Mouse (Mus musculus) intestine, embryonic 16.5 days (tissue): Measurements from ENCODE around the gene Prkacb. TPM values are rescaled to one million over a fixed set of nuclear protein-coding genes. Genes with fewer than 3 reads are reported as not detected.

Source experiments
- ATAC-seq: fragments of 200-750 bp; cut with Nextera tagmentation; 2 replicates; pipeline ENCODE4 v1.8.0; 2017; ENCODE audit warnings: moderate TSS enrichment, moderate library complexity
- H3K27ac ChIP-seq: fragments of 300-500 bp; sonication (generic); 2 replicates; pipeline ENCODE4 v1.5.1; 2014; ENCODE audit warnings: mild to moderate bottlenecking, low read length
- H3K27me3 ChIP-seq: fragments of 300-500 bp; sonication (generic); replicated peaks from 2 replicates; pipeline ENCODE4 v1.6.1; 2014; ENCODE audit warnings: low read length, control low read depth, mixed read lengths; ENCODE audit not compliant: control insufficient read depth, insufficient read depth
- H3K36me3 ChIP-seq: fragments of 300-500 bp; sonication (generic); 2 replicates; pipeline ENCODE4 v1.6.1; 2014; ENCODE audit warnings: low read length, control low read depth; ENCODE audit not compliant: control insufficient read depth, insufficient read depth
- H3K4me1 ChIP-seq: fragments of 300-500 bp; sonication (generic); 2 replicates; pipeline ENCODE4 v1.6.1; 2014; ENCODE audit warnings: low read length, control low read depth, mixed read lengths; ENCODE audit not compliant: control insufficient read depth, insufficient read depth
- H3K4me2 ChIP-seq: fragments of 300-500 bp; sonication (generic); 2 replicates; pipeline ENCODE4 v1.6.1; 2014; ENCODE audit warnings: low read depth, low read length, control low read depth
- H3K4me3 ChIP-seq: fragments of 300-500 bp; sonication (generic); 2 replicates; pipeline ENCODE4 v1.5.1; 2014; ENCODE audit warnings: mild to moderate bottlenecking, low read length
- H3K9ac ChIP-seq: fragments of 300-500 bp; sonication (generic); 2 replicates; pipeline ENCODE4 v1.6.1; 2014; ENCODE audit warnings: low read depth, low read length
- H3K9me3 ChIP-seq: fragments of 300-500 bp; sonication (generic); 2 replicates; pipeline ENCODE4 v1.6.1; 2016; ENCODE audit warnings: low read length, control low read depth; ENCODE audit not compliant: control insufficient read depth
- WGBS: fragments of 180-500 bp; shearing (Covaris S2); extraction: QIAGEN DNeasy Blood & Tissue Kit; methylation state at CpG from one replicate; pipeline ENCODE4 v1.1.7; 2014; 5-methylcytosine and 5-hydroxymethylcytosine counted together
- polyA plus RNA-seq: library from polyadenylated mRNA; unstranded; fragments of >200 nt; fragmentation: Nextera tagmentation; extraction: Ambion mirVana; gene quantifications from 2 replicates; pipeline ENCODE4 v1.2.1, GENCODE M21; 2015

The Prkacb gene
- polyA plus RNA-seq, 1 experiment from 2014 or later, result 34.4 TPM

DNA sequence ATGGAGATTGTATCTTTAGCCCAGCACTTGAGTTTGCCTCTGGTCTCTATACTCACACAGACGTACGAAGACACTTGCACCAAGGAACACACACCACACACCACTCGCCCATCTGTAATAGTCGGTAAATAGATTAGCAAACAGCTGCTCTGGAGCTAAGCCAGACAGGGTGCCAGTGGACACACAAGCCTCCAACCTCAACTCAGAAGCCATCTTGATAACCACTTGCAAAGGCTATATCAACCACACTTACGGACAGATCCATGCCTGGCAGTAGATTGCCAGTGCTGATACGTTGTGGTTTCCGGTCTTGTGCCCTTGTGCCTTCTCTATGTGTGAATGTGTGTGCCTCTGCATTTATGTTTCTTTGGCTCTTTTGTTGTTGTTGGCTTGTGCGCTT is 126.4 kb downstream of the Prkacb start:
- H3K36me3 ChIP-seq, result no peaks in the 10 kb centered on the region
- peaks cover 9% of the 10 kb centered on the region for H3K4me1 ChIP-seq
- H3K4me3 ChIP-seq, result no peak overlapping the region
- H3K27me3 ChIP-seq, result no peaks in the 10 kb centered on the region
- H3K27ac ChIP-seq, result no peak overlapping the region
- H3K9me3 ChIP-seq, result no peaks in the 10 kb centered on the region
- ATAC-seq, result no peak
- no peak overlapping the region for H3K4me2 ChIP-seq
- 86% methylated on average over 8 of the region's 8 CpGs for WGBS
- no peak overlapping the region for H3K9ac ChIP-seq

DNA sequence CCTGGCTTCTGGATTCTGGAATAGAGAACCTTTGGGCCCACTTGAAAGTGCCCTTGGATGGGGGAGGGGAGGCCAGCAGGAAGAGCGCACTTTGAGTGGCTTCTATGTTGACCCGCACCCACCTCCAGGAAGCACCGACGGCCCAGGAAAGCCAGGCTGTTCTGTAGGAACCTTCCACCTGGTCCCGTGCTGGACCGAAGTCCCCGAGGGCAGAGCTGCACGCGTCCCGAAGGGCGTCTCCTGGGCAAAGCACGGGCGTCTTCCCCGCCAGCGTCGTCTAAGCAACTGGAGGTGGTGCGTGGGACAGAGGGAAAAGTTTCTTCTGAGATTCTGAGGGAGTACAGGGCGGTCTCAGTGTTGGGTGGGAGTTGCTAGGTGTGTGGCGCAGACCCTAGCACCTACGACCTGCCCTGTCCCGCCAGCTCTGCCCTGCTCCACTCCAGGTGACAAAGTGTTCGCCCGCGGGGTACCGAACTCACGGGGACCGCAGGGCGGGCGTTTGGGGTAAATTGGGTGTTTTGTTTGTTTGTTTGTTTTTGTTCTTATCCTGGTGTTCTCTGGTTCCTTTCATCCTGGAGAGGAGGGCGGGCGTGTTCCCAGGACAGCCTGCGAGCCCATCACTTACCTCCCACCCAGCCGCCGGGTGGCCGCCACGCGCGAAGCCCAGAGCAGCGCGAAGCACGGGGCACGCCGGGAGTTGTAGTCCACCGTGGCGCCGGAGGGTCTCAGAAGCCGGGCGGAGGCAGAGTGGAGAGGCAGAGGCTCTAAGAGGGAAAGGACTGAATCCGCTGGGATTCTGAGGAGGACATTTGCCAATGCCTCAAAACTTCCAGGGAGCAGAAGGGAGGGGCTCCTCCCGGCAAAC is 127.7 kb downstream of the Prkacb start, which contains the start of gene Samd13:
TSS of gene Samd13 (minus strand) at position 782 of the 865 bp plus-strand sequence.
- ATAC-seq, result peak; percentile 86
- Histone ChIP-seq H3K4me1 (peaks cover 9% of the 10 kb centered on the region), H3K27ac (no peak within 1 kb of the TSS)

DNA sequence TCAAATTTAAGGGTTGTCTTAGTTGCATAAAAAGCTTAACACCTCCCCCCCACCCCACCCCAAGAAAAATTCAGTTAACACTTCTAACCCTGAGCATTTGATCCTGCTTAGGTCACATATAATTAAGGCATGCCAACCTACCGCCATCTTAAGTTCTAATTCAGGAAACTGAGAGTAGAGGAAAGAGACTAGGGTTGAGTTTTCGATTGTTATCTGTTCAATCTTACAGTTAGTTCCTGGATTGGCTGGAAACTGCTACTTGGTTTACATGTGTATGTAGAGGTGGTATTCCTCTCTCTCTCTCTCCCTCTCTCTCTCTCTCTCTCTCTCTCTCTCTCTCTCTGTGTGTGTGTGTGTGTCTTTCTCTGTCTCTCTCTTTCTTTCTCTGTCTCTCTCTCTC is 129.7 kb downstream of the Prkacb start:
- 78% methylated on average over 2 of the region's 2 CpGs for WGBS
- no peak overlapping the region for H3K4me3 ChIP-seq
- H3K9me3 ChIP-seq, result no peaks in the 10 kb centered on the region
- H3K4me2 ChIP-seq, result no peak overlapping the region
- H3K27ac ChIP-seq, result no peak overlapping the region
- H3K27me3 ChIP-seq, result no peaks in the 10 kb centered on the region
- no peak for ATAC-seq
- peaks cover 9% of the 10 kb centered on the region for H3K4me1 ChIP-seq
- no peak overlapping the region for H3K9ac ChIP-seq
- H3K36me3 ChIP-seq, result no peaks in the 10 kb centered on the region

More for the DNA sequence above, 127.7 kb downstream of the Prkacb start, which contains the start of gene Samd13:
- Histone ChIP-seq H3K9me3 (no peaks in the 10 kb centered on the region), H3K4me3 (peak within 1 kb of the TSS; percentile 56), H3K9ac (peak within 1 kb of the TSS; percentile 72), H3K36me3 (no peaks in the 10 kb centered on the region), H3K4me2 (peak within 1 kb of the TSS; percentile 94), H3K27me3 (no peaks in the 10 kb centered on the region)
- WGBS, result 1% methylated on average over 50 of the region's 50 CpGs

DNA sequence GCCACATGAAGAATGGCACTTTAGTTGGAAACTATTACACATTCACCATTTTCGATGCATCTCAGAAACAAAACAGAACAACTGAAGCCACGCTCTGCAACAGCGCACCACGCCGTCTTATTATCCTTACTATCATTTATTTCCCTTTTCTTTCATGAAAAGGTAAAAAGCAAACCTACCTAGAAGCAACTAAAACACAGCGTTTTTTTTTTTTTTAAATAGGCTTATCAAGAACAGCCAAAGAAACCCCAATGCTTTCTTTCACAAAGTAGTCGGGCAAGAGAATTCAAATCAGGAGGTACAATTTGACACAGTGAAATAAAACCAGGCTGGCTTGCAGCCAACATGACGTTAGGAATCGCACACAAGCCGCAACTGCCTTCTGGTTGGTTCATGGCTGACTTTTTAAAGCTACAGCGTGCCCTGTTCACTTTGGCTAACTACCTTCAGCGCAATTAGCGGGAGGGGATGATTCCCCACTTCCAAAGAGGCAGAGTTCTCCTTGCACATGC is 130.6 kb downstream of the Prkacb start:
- no peaks in the 10 kb centered on the region for H3K36me3 ChIP-seq
- H3K4me2 ChIP-seq, result peak overlapping the region; percentile 62
- H3K9ac ChIP-seq, result peak overlapping the region; percentile 31
- no peaks in the 10 kb centered on the region for H3K9me3 ChIP-seq
- 33% methylated on average over 13 of the region's 13 CpGs for WGBS
- peak overlapping the region; percentile 33 for H3K4me3 ChIP-seq
- no peaks in the 10 kb centered on the region for H3K27me3 ChIP-seq
- peak; percentile 42; the same call in 1 of the 2 replicates for ATAC-seq
- peaks cover 9% of the 10 kb centered on the region for H3K4me1 ChIP-seq
- no peak overlapping the region for H3K27ac ChIP-seq

DNA sequence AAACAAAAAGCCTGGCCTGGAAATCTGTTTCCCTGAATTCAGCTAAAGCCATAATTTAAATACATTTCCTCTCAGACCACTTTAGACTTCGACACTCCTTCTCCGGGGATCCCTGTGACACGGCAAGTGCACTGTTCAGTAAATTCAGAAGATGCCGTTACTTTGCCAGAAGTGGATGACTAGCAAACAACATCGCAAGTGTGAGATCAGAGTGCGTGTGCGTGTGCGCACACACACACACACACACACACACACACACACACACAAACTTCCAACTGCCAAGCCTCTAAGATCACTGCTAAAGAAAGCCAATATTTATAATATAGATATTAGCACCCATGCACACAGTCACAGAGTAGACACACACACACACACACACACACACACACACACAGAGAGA is 131.1 kb downstream of the Prkacb start:
- H3K9ac ChIP-seq, result no peak overlapping the region; the same call in 1 of the 2 replicates
- H3K4me1 ChIP-seq, result peaks cover 9% of the 10 kb centered on the region
- H3K36me3 ChIP-seq, result no peaks in the 10 kb centered on the region
- WGBS, result 61% methylated on average over 8 of the region's 8 CpGs
- H3K9me3 ChIP-seq, result no peaks in the 10 kb centered on the region
- peak overlapping the region; percentile 62; the same call in 1 of the 2 replicates for H3K4me2 ChIP-seq
- H3K27ac ChIP-seq, result no peak overlapping the region
- no peak overlapping the region for H3K4me3 ChIP-seq
- no peaks in the 10 kb centered on the region for H3K27me3 ChIP-seq
- no peak for ATAC-seq

DNA sequence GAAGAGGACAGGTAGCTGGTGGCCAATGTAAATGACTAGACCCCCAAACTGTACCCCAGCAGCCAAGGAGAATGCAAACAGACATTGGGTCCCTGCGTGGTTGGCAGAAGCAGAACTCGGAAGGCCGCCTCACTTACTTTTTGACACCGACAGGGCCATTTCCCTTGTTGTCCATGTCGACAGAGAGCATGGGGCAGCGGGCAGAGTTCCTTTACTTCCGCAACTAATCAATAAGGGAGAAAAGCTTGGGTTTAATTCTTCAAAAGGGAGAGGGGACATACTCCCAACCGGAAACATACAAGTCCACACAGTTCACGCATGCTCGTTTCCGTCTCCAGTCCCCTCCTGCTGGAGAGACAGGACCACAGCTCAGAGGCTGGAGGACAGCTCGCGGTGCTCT is 132.2 kb downstream of the Prkacb start:
- ATAC-seq, result no peak
- WGBS, result 90% methylated on average over 13 of the region's 13 CpGs
- H3K4me1 ChIP-seq, result peaks cover 9% of the 10 kb centered on the region
- no peaks in the 10 kb centered on the region for H3K36me3 ChIP-seq
- no peak overlapping the region for H3K9ac ChIP-seq
- no peak overlapping the region for H3K4me2 ChIP-seq
- no peaks in the 10 kb centered on the region for H3K9me3 ChIP-seq
- no peak overlapping the region for H3K4me3 ChIP-seq
- H3K27ac ChIP-seq, result no peak overlapping the region
- H3K27me3 ChIP-seq, result no peaks in the 10 kb centered on the region

DNA sequence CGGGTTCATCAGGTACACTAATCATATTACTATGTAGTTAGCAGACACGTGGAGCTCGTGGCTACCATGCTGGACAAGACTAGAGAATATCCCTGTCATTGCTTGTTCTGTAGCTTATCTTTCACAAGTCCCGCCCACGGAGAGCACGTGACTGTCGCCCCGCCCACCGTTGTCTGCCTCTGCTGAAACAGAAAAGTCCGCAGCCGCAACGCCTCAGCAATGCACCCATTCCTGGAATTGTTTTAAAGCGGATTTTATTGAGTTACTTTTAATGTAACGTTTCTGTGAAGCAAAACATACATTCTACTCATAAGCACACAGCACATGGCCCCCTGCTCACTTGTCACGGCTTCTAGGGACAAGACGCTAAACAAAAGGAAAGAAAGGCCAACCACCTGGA is 133.1 kb downstream of the Prkacb start:
- no peak for ATAC-seq
- H3K4me1 ChIP-seq, result peaks cover 5% of the 10 kb centered on the region; the same call in 1 of the 2 replicates
- no peaks in the 10 kb centered on the region for H3K9me3 ChIP-seq
- no peak overlapping the region for H3K27ac ChIP-seq
- no peak overlapping the region for H3K4me2 ChIP-seq
- 91% methylated on average over 16 of the region's 16 CpGs for WGBS
- no peaks in the 10 kb centered on the region for H3K27me3 ChIP-seq
- H3K9ac ChIP-seq, result no peak overlapping the region
- H3K36me3 ChIP-seq, result no peaks in the 10 kb centered on the region
- no peak overlapping the region for H3K4me3 ChIP-seq

Other genes with a start within 250 kb of the Prkacb start
- gene Uox, start 242.6 kb downstream of the Prkacb start, polyA plus RNA-seq, result 0.64 and 1.8 TPM in 2 replicates
- gene Dnase2b, start 197.4 kb downstream of the Prkacb start, polyA plus RNA-seq, result 0.05 TPM in 1 of 2 replicates, not detected in the other
- gene 4930503B20Rik, start 161.7 kb downstream of the Prkacb start, polyA plus RNA-seq, result not detected in 2 replicates
- 0.56 and 0.66 TPM in 2 replicates for gene Samd13, start 127.4 kb downstream of the Prkacb start, polyA plus RNA-seq
- 1.6 and 1.9 TPM in 2 replicates for gene Ttll7, start 39.4 kb upstream of the Prkacb start, polyA plus RNA-seq